Mouse (Mus musculus): ENCODE results near the gene Ptprz1.

- no peak for TF ChIP-seq CTCF (conservative IDR thresholded peaks at IDR 0.05; ENCODE audit: low read length)
- no peak for TF ChIP-seq POU5F1 (IDR thresholded peaks at IDR 0.05; ENCODE audit: borderline replicate concordance, low read length)
- no peak for TF ChIP-seq NANOG (IDR thresholded peaks at IDR 0.05; ENCODE audit: borderline replicate concordance, low read length)
These were observed 68.9 kb downstream of the Ptprz1 start for GRCm38 (mm10) chr6:22944191-22944590.

All from E14TG2a.4 (cell line).